9 mouse cellular contexts compared by ENCODE assay signal in the genomic region with DNA sequence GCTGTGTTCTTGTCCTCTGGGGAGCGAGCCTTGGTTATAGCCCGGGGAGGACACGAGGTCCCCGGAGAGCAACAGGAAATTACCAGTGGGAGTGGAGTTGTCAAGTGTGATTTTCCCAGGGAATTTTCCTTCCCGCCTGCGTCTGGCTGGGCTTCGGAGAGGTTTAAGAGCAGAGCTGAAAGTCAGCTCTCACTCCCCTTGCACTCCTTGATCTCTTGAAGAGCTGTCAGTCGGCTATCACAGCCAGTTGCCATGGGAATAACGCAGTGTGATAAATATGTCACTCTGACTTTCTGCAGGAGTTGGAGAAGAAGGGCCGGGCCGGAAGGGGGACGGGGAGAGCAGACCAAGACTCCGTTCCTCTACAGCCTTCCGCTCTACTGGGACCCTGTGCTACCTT. TPM values are rescaled to one million over a fixed set of nuclear protein-coding genes. Genes with fewer than 3 reads are reported as not detected.
DNase-seq lines count a peak whose midpoint lies in the region; ATAC-seq and TF ChIP-seq lines count a peak whose summit lies in the region.
"Had no signal": no experiment of that assay in that cellular context is flagged by ENCODE, and none has a peak within 500 bp of the region (broad histone marks: within the 10 kb centered on the region; RNA-seq: fewer than 3 reads in every experiment).

No protein-coding gene starts in this region.

- peak; percentile 10 to 44 for DNase-seq in lung, adult 18-20 months
- DNase-seq in lung, adult 2 months = no peak
- DNase-seq in kidney, postnatal 4 days = peak; percentile 27 to 54
- peak; percentile 9 for DNase-seq in midbrain, postnatal 0 days (ENCODE audit: low spot score)
- no peak for DNase-seq in c-Kit-positive CD71-positive TER-119-positive erythroid progenitor cells, embryonic 14.5 days (ENCODE audit: low spot score)
- DNase-seq in spleen, adult 18-20 months = no peak
- DNase-seq in layer of hippocampus, adult 9-11 months = no peak

- H3K36me3 ChIP-seq in heart, embryonic 15.5 days = no peaks in the 10 kb centered on the region
- H3K36me3 ChIP-seq in midbrain, postnatal 0 days (ENCODE audit: insufficient read depth, low read length) = no peaks in the 10 kb centered on the region

- H3K9ac ChIP-seq in heart, embryonic 15.5 days = no peak overlapping the region
- no peak overlapping the region for H3K9ac ChIP-seq in midbrain, postnatal 0 days (replicated peaks; ENCODE audit: low read length, poor library complexity, severe bottlenecking)
- H3K9ac ChIP-seq: liver, embryonic 14.5 days had no signal

- H3K9me3 ChIP-seq in heart, embryonic 15.5 days (replicated peaks) = no peaks in the 10 kb centered on the region
- H3K9me3 ChIP-seq in midbrain, postnatal 0 days (ENCODE audit: low read length) = no peaks in the 10 kb centered on the region

- no peaks in the 10 kb centered on the region; the same call in 1 of the 2 replicates for H3K4me1 ChIP-seq in lung, adult 2 months (ENCODE audit: control insufficient read depth, insufficient read depth, low read length)
- peaks cover 10% of the 10 kb centered on the region for H3K4me1 ChIP-seq in heart, embryonic 15.5 days (replicated peaks)
- peaks cover 6% of the 10 kb centered on the region; the same call in 1 of the 2 replicates for H3K4me1 ChIP-seq in midbrain, postnatal 0 days (ENCODE audit: insufficient read depth, low read length)

- no peaks in the 10 kb centered on the region for H3K27me3 ChIP-seq in heart, embryonic 15.5 days
- no peaks in the 10 kb centered on the region; the same call in 1 of the 2 replicates for H3K27me3 ChIP-seq in midbrain, postnatal 0 days (ENCODE audit: insufficient read depth, low read length)

- peak overlapping the region; percentile 41 for H3K4me2 ChIP-seq in heart, embryonic 15.5 days
- no peak overlapping the region; the same call in 1 of the 2 replicates for H3K4me2 ChIP-seq in midbrain, postnatal 0 days (ENCODE audit: low read depth, low read length, poor library complexity, severe bottlenecking)

- no peak for TF ChIP-seq POLR2A in lung, adult 2 months (IDR thresholded peaks at IDR 0.05; ENCODE audit: borderline replicate concordance, extremely low read depth, low read depth, low read length)

- no peak overlapping the region for H3K4me3 ChIP-seq in lung, adult 2 months (replicated peaks; ENCODE audit: extremely low read depth, low read depth, low read length)
- no peak overlapping the region for H3K4me3 ChIP-seq in heart, embryonic 15.5 days
- no peak overlapping the region for H3K4me3 ChIP-seq in midbrain, postnatal 0 days (ENCODE audit: low read depth, low read length)

- H3K27ac ChIP-seq in heart, embryonic 15.5 days = no peak overlapping the region
- H3K27ac ChIP-seq in midbrain, postnatal 0 days (ENCODE audit: low read depth, low read length) = no peak overlapping the region
- H3K27ac ChIP-seq: liver, embryonic 14.5 days had no signal

- no peak for TF ChIP-seq CTCF in lung, adult 2 months (IDR thresholded peaks at IDR 0.05; ENCODE audit: insufficient read depth, low read length)
- TF ChIP-seq CTCF in midbrain, postnatal 0 days (IDR thresholded peaks at IDR 0.05) = no peak

- ATAC-seq in heart, embryonic 15.5 days (replicated peaks; ENCODE audit: insufficient number of reproducible peaks, insufficient read depth, low FRiP score, low read depth) = no peak
- peak; percentile 42; the same call in 1 of the 2 replicates for ATAC-seq in midbrain, postnatal 0 days (ENCODE audit: low FRiP score)

- 21% methylated on average over 14 of the region's 14 CpGs for WGBS in lung, adult 2 months
- 9% methylated on average over 14 of the region's 14 CpGs for WGBS in heart, embryonic 15.5 days
- WGBS in midbrain, postnatal 0 days = 25% methylated on average over 14 of the region's 14 CpGs

RNA-seq across cellular contexts. Expression of gene 3110009E18Rik, which starts 55.3 kb away (rescaled TPM):
- polyA plus RNA-seq in lung, adult 2 months (2012; rRNA removed) = 1.5 and 1.7 TPM in 2 replicates
- 8.2 and 13.6 TPM in 2 replicates for polyA plus RNA-seq in heart, embryonic 15.5 days (2015; fragmentation: Nextera tagmentation; extraction: Ambion mirVana)
- total RNA-seq in midbrain, postnatal 0 days (2014; rRNA removed) = 0.77 and 1.9 TPM in 2 replicates
- 11.4 and 15.7 TPM in 2 replicates for polyA plus RNA-seq in midbrain, postnatal 0 days (2015; fragmentation: Nextera tagmentation; extraction: Ambion mirVana)

RNA-seq across cellular contexts. Expression of gene Dbi, which starts 55.4 kb away (rescaled TPM):
- polyA plus RNA-seq in lung, adult 2 months (2012; rRNA removed) = 193 and 281 TPM in 2 replicates
- 623 and 771 TPM in 2 replicates for polyA plus RNA-seq in heart, embryonic 15.5 days (2015; fragmentation: Nextera tagmentation; extraction: Ambion mirVana)
- total RNA-seq in midbrain, postnatal 0 days (2014; rRNA removed) = 515 and 540 TPM in 2 replicates
- 1,809 and 1,897 TPM in 2 replicates for polyA plus RNA-seq in midbrain, postnatal 0 days (2015; fragmentation: Nextera tagmentation; extraction: Ambion mirVana)

Comparison
In these comparisons a context has a peak if more than half of its experiments do, and no peak if none do; other contexts are left out.
1. DNase-seq: peak in lung, adult 18-20 months (2 of 2), kidney, postnatal 4 days (2 of 2) and midbrain, postnatal 0 days (single experiment); none in lung, adult 2 months (single experiment), c-Kit-positive CD71-positive TER-119-positive erythroid progenitor cells, embryonic 14.5 days (single experiment), spleen, adult 18-20 months (0 of 2) and layer of hippocampus, adult 9-11 months (single experiment).